Mouse (Mus musculus): ENCODE results near the gene Aqp11. TPM values are rescaled to one million over a fixed set of nuclear protein-coding genes. Genes with fewer than 3 reads are reported as not detected.

Aqp11 gene
- polyA plus RNA-seq, 1 experiment from 2014 or later = 3.0 TPM

DNA sequence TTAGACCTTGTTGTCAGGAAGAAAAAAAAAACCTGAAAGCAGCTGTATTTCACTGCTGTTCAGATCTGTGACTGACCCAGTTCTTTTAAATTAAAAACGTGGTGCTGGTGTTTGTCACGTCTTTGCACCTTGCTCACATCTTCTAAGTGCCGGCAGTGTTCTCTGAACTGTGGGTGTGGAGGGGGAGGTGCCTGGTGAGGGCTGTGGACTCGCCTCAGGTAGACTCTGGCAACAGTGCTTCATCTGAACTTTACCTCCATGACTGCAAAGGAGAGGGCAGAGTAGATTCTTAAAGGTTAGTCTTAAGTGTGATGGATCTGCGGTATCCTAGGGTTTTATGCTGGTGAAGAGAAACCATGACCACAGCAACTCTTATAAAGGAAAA lies 27.9 kb upstream of the Aqp11 start:
- DNase-seq (ENCODE audit: extremely low spot score, low spot score) = no peak
- H3K27ac ChIP-seq = no peak overlapping the region
- no peaks in the 10 kb centered on the region for H3K27me3 ChIP-seq (ENCODE audit: poor library complexity, severe bottlenecking)
- H3K4me3 ChIP-seq = no peak overlapping the region
- WGBS = 84% methylated on average over 5 of the region's 5 CpGs
- H3K4me1 ChIP-seq = no peaks in the 10 kb centered on the region
- no peaks in the 10 kb centered on the region for H3K9me3 ChIP-seq
- no peaks in the 10 kb centered on the region for H3K36me3 ChIP-seq (replicated peaks)

DNA sequence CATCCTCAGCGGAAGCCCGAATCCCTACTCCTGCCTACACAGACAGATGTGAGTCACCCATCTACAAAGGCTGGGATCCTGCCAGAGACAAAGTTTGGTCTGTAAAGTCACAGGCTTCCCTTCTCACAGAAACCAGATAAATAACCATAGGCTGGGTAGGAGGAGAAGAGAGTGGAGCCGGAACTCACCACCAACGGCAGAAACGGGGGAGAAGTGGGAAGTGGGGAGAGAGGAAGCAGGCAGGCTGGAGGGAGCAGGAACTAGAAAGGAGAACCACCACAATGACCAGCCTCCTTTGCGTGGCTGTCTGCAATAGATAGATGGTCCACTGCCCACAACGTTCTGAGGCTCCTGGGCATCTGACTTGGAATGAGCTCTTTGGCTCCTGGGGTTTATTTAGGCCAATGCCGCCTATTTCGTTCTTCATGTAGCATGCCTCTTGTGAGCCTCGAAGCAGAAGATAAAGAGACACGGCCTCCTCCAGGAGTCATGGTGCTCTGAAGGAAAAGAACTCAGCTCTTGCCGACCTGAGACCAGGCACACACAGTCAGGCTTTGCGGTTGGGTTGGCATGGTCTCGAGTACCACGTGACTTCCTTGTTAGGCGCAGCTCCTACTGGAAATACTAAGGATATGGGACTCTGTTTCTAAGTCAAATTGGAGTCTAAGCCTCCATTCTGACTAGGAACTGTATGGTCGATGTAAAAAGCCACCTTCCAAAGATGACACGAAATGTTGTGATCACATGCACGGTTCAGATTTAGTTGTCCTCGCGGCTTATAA lies 27.3 kb upstream of the Aqp11 start:
- no peaks in the 10 kb centered on the region for H3K27me3 ChIP-seq (ENCODE audit: poor library complexity, severe bottlenecking)
- WGBS = 93% methylated on average over 21 of the region's 21 CpGs
- DNase-seq (ENCODE audit: extremely low spot score, low spot score) = no peak
- H3K27ac ChIP-seq = no peak overlapping the region
- H3K9me3 ChIP-seq = no peaks in the 10 kb centered on the region
- no peak overlapping the region for H3K4me3 ChIP-seq
- H3K4me1 ChIP-seq = no peaks in the 10 kb centered on the region
- H3K36me3 ChIP-seq (replicated peaks) = no peaks in the 10 kb centered on the region

DNA sequence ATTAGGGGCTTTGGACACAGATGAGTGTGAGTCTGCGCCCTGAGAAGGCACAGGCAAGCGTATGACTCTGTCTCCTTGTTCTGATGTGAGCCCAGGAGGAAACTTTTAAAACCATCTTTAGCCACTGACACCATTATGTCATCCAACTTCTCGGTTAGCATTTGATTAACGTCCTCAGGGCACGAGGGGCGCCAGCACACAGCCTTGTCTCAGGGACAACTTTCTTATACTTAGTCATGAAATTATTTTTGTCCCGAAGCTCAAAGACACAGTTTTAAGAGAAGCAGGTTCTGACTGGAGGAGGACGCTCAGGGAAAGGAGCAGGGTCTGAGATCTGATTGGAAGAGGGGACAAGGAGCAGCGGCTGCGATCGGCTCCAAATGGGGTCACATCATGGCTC lies 26.5 kb upstream of the Aqp11 start:
- Histone ChIP-seq H3K9me3 (no peaks in the 10 kb centered on the region), H3K27me3 (ENCODE audit: poor library complexity, severe bottlenecking) (no peaks in the 10 kb centered on the region), H3K36me3 (replicated peaks) (no peaks in the 10 kb centered on the region), H3K27ac (no peak overlapping the region), H3K4me1 (no peaks in the 10 kb centered on the region), H3K4me3 (no peak overlapping the region)
- 90% methylated on average over 11 of the region's 11 CpGs for WGBS
- DNase-seq (ENCODE audit: extremely low spot score, low spot score) = no peak

DNA sequence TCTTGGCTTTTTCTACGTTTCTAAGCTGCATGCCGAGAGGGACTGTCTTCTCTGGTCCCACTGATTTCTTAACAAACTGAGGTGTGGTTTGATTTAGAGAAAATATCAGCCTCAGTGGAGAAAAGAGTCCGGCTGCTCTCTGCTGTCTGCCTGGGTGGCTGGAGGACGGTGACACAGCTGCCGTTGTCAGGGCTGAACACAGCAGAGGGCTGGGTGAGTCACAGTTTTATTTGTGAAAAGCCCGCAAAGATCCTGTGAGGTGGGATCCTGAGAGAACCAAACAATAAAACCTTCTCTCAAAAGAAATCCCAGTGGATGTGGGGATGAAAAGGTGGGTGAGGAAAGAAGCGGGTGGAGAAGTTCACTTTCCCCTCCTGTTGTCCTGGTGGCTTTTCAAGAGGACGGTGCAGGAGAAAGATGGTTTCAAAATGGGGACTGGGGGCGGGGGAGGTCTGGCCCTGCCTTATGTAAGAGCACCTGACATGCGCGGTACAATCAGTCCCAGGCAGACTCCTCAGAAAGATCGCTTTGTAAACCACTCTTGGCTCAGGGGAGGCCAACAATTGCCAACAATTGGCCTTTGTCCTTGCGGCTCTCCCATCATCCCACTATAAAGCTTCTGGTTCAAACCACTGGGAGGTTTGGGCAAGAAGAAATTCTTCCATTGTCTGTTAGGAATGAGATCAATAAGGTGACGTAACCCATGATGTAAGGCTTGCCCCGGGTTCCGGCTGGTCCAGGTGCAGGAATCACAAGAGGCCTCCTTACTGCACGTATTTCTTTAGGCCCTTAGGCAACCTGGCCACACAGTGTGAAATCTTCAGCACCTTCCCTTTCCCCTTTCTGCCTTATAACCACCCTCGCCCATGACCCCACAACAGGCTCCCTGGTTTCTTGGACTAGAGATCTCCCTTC lies 19.1 kb upstream of the Aqp11 start:
- Histone ChIP-seq H3K4me1 (peaks cover 16% of the 10 kb centered on the region), H3K9me3 (no peaks in the 10 kb centered on the region), H3K36me3 (replicated peaks) (no peaks in the 10 kb centered on the region), H3K27me3 (ENCODE audit: poor library complexity, severe bottlenecking) (no peaks in the 10 kb centered on the region), H3K4me3 (peak overlapping the region; percentile 13), H3K27ac (peak overlapping the region; percentile 72)
- peak; percentile 30 for DNase-seq (ENCODE audit: extremely low spot score, low spot score)
- 38% methylated on average over 18 of the region's 18 CpGs for WGBS

DNA sequence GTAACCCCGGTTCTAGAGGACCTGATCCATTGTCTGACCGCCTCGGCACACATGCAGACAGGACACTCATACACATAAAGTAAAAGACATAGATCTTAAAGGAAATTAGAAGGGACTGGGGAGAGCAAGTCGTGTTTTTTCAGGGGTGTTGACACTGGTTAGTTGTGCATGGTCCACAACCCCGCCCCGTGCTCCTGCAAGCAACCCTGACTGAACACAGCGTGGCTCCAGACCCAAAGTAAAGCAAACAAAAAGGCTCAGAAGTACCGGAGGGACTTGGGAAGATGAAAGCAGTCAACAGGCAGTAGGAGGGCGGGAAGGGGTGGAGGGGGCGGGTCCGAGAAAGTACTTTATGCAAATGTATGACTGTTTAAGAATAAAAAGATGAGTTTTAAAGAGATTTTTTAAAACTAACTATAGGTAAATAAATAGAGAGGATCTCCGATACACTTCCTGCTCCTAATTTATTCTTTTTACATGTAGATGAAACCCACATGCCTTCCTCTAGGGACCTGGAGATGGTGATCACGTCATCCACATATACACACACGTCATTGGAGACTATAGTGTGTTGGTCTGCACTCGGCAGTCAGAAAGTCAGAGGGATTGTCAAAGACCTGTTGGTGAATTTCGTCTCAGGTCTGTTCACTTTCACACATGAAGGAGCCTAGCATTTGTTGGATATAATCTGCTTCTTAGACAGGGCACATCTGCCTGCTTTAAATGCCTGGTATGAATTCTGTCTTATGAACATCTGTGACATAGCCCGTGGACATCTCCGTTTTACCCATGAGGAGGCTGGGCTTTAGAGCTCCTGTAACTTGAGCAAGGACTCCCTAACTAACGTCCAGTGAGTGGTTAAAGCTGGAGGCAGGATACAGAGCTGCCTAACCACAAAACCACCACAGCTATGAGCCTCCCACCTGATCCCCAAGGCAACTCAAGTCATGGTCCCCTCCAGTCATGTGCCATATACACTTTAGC lies 11.4 kb upstream of the Aqp11 start:
- H3K9me3 ChIP-seq = no peaks in the 10 kb centered on the region
- DNase-seq (ENCODE audit: extremely low spot score, low spot score) = no peak
- peaks cover 28% of the 10 kb centered on the region for H3K4me1 ChIP-seq
- no peaks in the 10 kb centered on the region for H3K36me3 ChIP-seq (replicated peaks)
- 0 out of 2 replicates have a peak overlapping the region, but pooled peaks have one; percentile 18 for H3K4me3 ChIP-seq
- H3K27me3 ChIP-seq (ENCODE audit: poor library complexity, severe bottlenecking) = peaks cover 2% of the 10 kb centered on the region; the same call in 1 of the 2 replicates
- WGBS = 39% methylated on average over 19 of the region's 19 CpGs
- peak overlapping the region; percentile 72 for H3K27ac ChIP-seq

DNA sequence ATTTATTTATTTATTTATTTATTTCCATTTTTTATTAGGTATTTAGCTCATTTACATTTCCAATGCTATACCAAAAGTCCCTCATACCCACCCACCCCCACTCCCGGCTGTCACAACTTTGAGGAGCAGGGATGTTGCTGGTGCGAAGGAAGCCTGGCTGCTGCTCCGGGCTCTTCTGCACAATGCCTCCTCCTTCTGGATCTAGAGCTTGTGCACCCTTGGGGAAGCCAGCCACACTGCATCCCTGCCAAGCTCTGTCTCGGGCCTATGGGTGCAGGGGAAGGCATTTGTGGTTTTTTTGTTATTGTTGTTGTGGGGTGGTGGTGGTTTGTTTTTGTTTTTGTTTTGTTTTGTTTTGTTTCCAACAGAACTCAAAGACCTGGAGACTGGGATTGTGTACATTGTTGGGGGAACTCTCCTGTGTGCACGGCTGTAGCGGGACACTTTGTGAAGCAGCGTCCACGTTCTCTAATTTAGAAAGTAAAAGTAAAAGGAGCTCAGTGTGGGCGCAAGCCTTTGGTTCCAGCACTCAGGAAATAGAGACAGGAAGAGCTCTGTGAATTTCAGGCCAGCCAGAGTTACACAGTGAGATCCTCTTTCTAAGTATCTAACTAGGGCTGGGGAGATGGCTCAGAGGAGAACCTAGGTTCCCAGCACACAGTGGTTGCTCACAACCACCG lies 10.6 kb upstream of the Aqp11 start:
- no peaks in the 10 kb centered on the region for H3K36me3 ChIP-seq (replicated peaks)
- peak overlapping the region; percentile 72 for H3K27ac ChIP-seq
- WGBS = 63% methylated on average over 10 of the region's 10 CpGs
- peaks cover 28% of the 10 kb centered on the region for H3K4me1 ChIP-seq
- peaks cover 8% of the 10 kb centered on the region; the same call in 1 of the 2 replicates for H3K27me3 ChIP-seq (ENCODE audit: poor library complexity, severe bottlenecking)
- H3K4me3 ChIP-seq = 0 out of 2 replicates have a peak overlapping the region, but pooled peaks have one; percentile 18
- H3K9me3 ChIP-seq = no peaks in the 10 kb centered on the region
- DNase-seq (ENCODE audit: extremely low spot score, low spot score) = no peak

DNA sequence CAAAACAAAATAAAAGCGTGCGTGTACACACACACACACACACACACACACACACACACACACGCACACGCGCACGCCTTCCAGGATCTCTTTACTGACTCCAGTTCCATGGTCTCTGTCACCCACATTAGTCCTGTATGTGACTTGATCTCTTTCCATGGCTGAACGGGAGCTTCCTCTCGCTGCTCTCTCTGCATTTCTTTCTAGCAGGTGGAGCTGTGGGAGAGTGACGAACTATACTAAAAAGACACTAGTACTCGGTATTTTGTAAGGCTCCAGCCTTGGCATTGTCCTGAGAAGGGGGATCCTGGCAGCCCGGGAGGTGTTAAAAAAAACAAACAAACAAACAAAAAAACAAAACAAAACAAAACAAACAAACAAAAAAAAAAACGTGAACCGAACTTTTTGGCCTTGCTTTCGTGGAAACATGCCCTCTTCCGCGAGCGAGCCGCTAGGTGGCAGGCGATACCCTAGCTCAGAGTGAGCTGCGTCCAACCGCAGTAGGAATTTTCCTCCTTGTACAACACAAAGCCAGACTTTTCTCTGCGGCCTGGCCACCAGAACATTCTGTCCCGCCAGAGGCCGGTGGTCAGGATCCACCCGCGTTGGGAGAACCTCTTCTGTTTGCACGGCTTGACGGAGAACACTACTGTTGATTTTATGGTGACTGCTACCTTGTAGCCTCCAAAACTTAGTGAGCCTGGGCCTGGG lies 9.9 kb upstream of the Aqp11 start:
- peaks cover 9% of the 10 kb centered on the region for H3K27me3 ChIP-seq (ENCODE audit: poor library complexity, severe bottlenecking)
- peaks cover 28% of the 10 kb centered on the region for H3K4me1 ChIP-seq
- no peaks in the 10 kb centered on the region for H3K9me3 ChIP-seq
- no peak overlapping the region; the same call in 1 of the 2 replicates for H3K4me3 ChIP-seq
- DNase-seq (ENCODE audit: extremely low spot score, low spot score) = peak; percentile 81
- H3K27ac ChIP-seq = peak overlapping the region; percentile 76
- no peaks in the 10 kb centered on the region for H3K36me3 ChIP-seq (replicated peaks)
- WGBS = 27% methylated on average over 28 of the region's 28 CpGs

DNA sequence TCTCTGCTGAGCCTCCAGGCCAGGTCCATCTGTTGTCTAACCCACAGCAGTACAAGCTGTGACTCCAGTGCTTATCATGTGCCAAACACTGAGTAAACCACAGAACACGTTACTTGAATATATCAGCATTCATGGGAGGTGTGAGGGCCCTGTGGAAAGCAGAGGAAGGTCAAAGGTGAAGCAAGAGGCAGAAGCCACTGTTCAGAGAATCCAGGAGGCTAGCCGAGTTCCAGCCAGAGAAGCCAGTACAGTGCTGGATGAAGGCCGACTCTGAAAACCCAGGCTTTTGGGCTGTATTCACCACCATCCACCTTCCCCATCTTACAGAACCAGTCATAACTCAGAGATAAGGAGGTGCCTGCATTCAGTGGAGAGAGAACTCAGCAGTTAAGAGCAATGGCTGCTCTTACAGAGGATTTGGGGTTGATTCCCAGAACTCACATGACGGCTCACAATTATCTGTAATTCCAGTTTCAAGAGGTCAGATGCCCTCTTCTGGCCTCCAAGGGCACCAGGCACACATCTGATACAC lies 9.2 kb upstream of the Aqp11 start:
- DNase-seq (ENCODE audit: extremely low spot score, low spot score) = no peak
- peaks cover 33% of the 10 kb centered on the region for H3K4me1 ChIP-seq
- H3K27ac ChIP-seq = 0 out of 2 replicates have a peak overlapping the region, but pooled peaks have one; percentile 0
- H3K27me3 ChIP-seq (ENCODE audit: poor library complexity, severe bottlenecking) = peaks cover 12% of the 10 kb centered on the region
- H3K4me3 ChIP-seq = no peak overlapping the region
- no peaks in the 10 kb centered on the region for H3K36me3 ChIP-seq (replicated peaks)
- H3K9me3 ChIP-seq = no peaks in the 10 kb centered on the region
- WGBS = 75% methylated on average over 4 of the region's 4 CpGs

DNA sequence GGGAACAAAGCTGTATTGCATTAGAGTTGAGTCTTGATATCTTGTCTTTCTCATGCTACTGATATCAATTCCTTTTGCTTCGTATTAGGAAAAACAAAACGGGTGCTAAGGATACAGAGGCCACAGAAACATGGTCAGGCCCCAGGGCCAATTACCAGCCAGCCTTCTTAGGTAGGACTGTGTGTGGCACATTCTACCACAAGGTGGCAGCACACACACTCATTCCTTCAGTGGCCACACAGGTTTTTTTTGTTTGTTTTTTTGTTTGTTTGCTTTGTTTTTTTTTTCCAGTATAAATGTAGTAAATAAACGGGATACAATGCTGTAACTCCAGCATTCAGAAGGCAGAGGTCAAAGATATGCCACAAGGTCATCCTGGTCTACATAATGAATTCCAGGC lies 7.2 kb upstream of the Aqp11 start:
- peak; percentile 43 for DNase-seq (ENCODE audit: extremely low spot score, low spot score)
- 18% methylated on average over 3 of the region's 3 CpGs for WGBS
- H3K4me1 ChIP-seq = peaks cover 52% of the 10 kb centered on the region
- no peaks in the 10 kb centered on the region for H3K9me3 ChIP-seq
- no peak overlapping the region for H3K4me3 ChIP-seq
- peaks cover 19% of the 10 kb centered on the region for H3K27me3 ChIP-seq (ENCODE audit: poor library complexity, severe bottlenecking)
- no peaks in the 10 kb centered on the region for H3K36me3 ChIP-seq (replicated peaks)
- H3K27ac ChIP-seq = no peak overlapping the region

DNA sequence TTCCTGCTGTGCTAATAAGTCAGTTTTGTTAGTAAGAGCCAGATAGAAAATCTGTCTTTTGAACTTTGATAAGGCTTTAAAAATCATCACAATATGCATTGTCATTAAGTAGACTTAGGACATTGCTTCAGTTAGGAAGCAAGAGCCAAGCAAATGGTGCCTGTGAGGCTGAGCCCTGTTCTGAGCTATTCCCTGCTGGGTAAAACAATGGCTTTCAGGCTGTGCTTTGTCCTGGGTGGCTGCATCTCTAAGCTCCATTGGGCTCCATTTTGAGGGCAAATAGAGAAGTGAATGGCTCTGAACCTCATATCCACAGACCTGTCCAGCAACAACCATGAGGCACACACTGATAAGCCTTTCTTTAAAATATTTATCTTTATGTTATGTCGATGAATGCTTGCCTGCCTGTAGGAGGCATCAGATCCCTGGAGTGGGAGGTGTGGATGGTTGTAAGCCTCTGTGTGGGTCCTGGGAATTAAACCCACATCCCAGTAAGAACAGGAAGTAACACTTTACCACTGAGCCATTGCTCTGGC lies 3.7 kb upstream of the Aqp11 start:
- Histone ChIP-seq H3K36me3 (replicated peaks) (no peaks in the 10 kb centered on the region), H3K27me3 (ENCODE audit: poor library complexity, severe bottlenecking) (peaks cover 40% of the 10 kb centered on the region), H3K4me3 (no peak overlapping the region), H3K9me3 (no peaks in the 10 kb centered on the region), H3K4me1 (peaks cover 48% of the 10 kb centered on the region), H3K27ac (no peak overlapping the region)
- DNase-seq (ENCODE audit: extremely low spot score, low spot score) = no peak
- 10% methylated on average over 1 of the region's 1 CpGs for WGBS

DNA sequence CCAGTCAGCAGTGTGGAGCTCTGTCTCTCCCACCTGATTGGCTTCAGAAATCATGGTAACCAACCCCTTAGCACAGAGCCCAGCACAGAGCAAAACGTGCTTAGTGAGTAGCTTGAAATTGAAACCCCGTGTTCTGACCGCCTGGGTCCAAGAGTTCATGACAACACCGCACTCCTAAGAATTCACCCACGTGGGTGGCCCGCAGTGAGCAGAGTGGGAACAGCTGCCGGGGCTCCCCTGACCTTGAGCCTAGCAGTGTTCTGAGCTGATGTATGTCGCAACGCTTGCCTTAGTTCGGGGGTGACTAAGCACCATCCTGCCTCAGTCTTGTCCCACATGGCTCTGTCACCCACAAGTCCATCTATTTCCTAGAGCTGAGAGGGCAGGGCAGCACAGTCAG lies 2.9 kb upstream of the Aqp11 start:
- 46% methylated on average over 10 of the region's 10 CpGs for WGBS
- Histone ChIP-seq H3K4me3 (no peak overlapping the region), H3K27ac (no peak overlapping the region), H3K9me3 (no peaks in the 10 kb centered on the region), H3K27me3 (ENCODE audit: poor library complexity, severe bottlenecking) (peaks cover 49% of the 10 kb centered on the region), H3K36me3 (replicated peaks) (no peaks in the 10 kb centered on the region), H3K4me1 (peaks cover 56% of the 10 kb centered on the region)
- DNase-seq (ENCODE audit: extremely low spot score, low spot score) = no peak

Data from forebrain, embryonic 10.5 days (tissue).